Mouse (Mus musculus) lung, embryonic 15.5 days (tissue): ENCODE data around the gene Ninl. TPM values are rescaled to one million over a fixed set of nuclear protein-coding genes. Genes with fewer than 3 reads are reported as not detected.

Experiments
- ATAC-seq: fragments of 200-750 bp; cut with Nextera tagmentation; 2 replicates; pipeline ENCODE4 v1.8.0; 2017; ENCODE audit warnings: moderate number of reproducible peaks, borderline replicate concordance; ENCODE audit not compliant: low FRiP score, low TSS enrichment; ENCODE audit errors: extremely low read depth
- H3K27ac ChIP-seq: fragments of 300-500 bp; sonication (generic); 2 replicates; pipeline ENCODE4 v1.5.1; 2015; ENCODE audit warnings: moderate library complexity, mild to moderate bottlenecking, inconsistent platforms
- H3K27me3 ChIP-seq: fragments of 300-500 bp; sonication (generic); 2 replicates; pipeline ENCODE4 v1.6.1; 2015; ENCODE audit warnings: inconsistent platforms
- H3K36me3 ChIP-seq: fragments of 300-500 bp; sonication (generic); 2 replicates; pipeline ENCODE4 v1.6.1; 2015; ENCODE audit warnings: inconsistent platforms
- H3K4me1 ChIP-seq: fragments of 300-500 bp; sonication (generic); 2 replicates; pipeline ENCODE4 v1.6.1; 2015; ENCODE audit warnings: inconsistent platforms
- H3K4me2 ChIP-seq: fragments of 300-500 bp; sonication (generic); 2 replicates; pipeline ENCODE4 v1.6.1; 2015; ENCODE audit warnings: inconsistent platforms, mild to moderate bottlenecking, moderate library complexity
- H3K4me3 ChIP-seq: fragments of 300-500 bp; sonication (generic); 2 replicates; pipeline ENCODE4 v1.5.1; 2015; ENCODE audit warnings: mild to moderate bottlenecking, inconsistent platforms
- H3K9ac ChIP-seq: fragments of 300-500 bp; sonication (generic); 2 replicates; pipeline ENCODE4 v1.6.1; 2015; ENCODE audit warnings: inconsistent platforms
- H3K9me3 ChIP-seq: fragments of 300-500 bp; sonication (generic); 2 replicates; pipeline ENCODE4 v1.6.1; 2016; ENCODE audit warnings: inconsistent platforms
- WGBS: fragments of 180-500 bp; shearing (Covaris S2); methylation state at CpG from one replicate; pipeline ENCODE4 v1.1.7; 2015; 5-methylcytosine and 5-hydroxymethylcytosine counted together
- polyA plus RNA-seq: library from polyadenylated mRNA; unstranded; fragments of >200 nt; fragmentation: Nextera tagmentation; extraction: Ambion mirVana; gene quantifications from 2 replicates; pipeline ENCODE4 v1.2.1, GENCODE M21; 2015

The Ninl gene
- polyA plus RNA-seq, 1 experiment from 2014 or later = 11.1 TPM

DNA sequence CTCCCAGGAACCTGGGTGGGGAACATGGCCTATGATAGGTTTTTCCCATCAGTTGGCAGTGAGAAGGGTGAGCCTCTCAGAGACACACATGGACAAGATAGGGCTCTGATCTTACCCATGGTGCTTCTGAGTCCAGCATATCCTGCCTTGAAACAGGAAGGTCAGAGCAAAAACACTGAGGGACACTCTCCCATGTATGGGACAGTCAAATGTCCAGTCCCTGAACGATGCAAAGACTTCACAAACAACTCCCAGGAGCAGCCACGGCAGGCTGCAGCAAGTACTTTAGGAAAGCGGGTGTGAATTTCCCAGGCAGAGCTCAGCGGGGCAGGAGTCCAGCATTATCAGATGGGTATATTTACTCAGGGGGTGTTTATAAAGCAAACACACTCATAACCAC is 43.9 kb downstream of the Ninl start:
- H3K27me3 ChIP-seq = no peaks in the 10 kb centered on the region
- WGBS = 62% methylated on average over 4 of the region's 4 CpGs

DNA sequence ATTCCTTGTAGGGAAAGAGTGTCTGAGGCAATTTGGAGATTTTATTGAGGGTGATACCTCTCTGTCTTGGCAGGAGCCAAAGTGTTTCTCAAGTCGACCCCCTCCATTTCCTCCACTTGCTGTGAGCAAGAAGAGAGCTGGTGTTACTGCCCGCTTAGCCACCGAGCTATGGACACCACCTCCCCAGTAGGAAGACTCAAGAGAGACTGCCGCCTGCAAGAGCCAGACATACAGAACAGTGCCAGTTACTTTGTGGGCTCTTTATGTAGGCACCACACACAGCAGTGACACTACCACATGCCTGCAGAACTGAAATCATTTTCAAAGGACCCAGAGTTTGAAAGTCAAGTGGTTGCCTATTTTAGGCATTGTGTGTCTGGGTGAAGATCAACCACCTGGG is 48.1 kb downstream of the Ninl start:
- no peaks in the 10 kb centered on the region for H3K4me1 ChIP-seq
- H3K9me3 ChIP-seq = no peaks in the 10 kb centered on the region
- H3K9ac ChIP-seq = no peak overlapping the region
- no peaks in the 10 kb centered on the region for H3K27me3 ChIP-seq
- no peak overlapping the region for H3K4me3 ChIP-seq
- no peaks in the 10 kb centered on the region for H3K36me3 ChIP-seq
- H3K4me2 ChIP-seq = no peak overlapping the region
- WGBS = 84% methylated on average over 4 of the region's 4 CpGs
- H3K27ac ChIP-seq = no peak overlapping the region
- ATAC-seq = no peak

More for the DNA sequence above, 43.9 kb downstream of the Ninl start:
- Histone ChIP-seq H3K36me3 (no peaks in the 10 kb centered on the region), H3K9ac (no peak overlapping the region), H3K4me3 (no peak overlapping the region), H3K4me2 (no peak overlapping the region), H3K4me1 (no peaks in the 10 kb centered on the region), H3K9me3 (no peaks in the 10 kb centered on the region), H3K27ac (no peak overlapping the region)
- ATAC-seq = no peak

DNA sequence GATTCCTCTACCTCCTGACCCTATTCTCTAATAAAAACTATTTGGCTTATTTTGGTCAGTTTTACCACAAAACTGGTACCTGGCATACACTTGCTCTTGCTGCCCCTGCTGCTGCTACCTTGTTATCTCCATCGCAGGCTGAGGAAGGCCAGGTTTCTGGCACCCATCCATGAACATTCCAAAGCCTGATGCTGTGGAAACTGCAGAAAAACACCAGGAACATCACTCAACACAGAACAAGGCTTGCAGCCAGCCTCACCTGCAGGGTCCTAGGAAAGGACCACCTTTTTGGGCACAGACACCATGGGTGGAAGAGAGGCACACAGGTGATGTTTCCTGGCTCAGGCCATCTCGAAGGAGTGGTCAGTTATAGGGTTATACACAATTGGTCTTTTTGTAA is 48.7 kb downstream of the Ninl start:
- no peaks in the 10 kb centered on the region for H3K36me3 ChIP-seq
- no peak overlapping the region for H3K27ac ChIP-seq
- H3K4me1 ChIP-seq = no peaks in the 10 kb centered on the region
- 81% methylated on average over 2 of the region's 2 CpGs for WGBS
- no peaks in the 10 kb centered on the region for H3K27me3 ChIP-seq
- no peak for ATAC-seq
- H3K9me3 ChIP-seq = no peaks in the 10 kb centered on the region
- no peak overlapping the region for H3K4me3 ChIP-seq
- H3K4me2 ChIP-seq = no peak overlapping the region
- no peak overlapping the region for H3K9ac ChIP-seq

DNA sequence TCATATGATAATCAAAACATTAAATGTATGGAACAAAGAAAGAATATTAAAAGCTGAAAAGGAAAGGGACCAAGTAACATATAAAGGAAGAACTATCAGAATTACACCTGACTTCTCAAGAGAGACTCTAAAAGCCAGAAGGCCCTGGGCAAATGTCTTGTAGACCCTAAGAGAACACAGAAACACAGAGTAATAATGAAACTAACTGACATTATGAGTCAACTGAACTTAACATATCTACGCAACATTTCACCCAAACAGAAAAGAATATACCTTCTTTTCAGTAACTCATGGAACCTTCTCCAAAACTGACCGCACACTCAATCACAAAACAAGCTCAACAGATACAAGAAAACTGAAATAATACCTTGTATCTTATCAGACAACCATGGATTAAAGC is 53.8 kb downstream of the Ninl start:
- H3K4me1 ChIP-seq = no peaks in the 10 kb centered on the region
- H3K9ac ChIP-seq = no peak overlapping the region
- H3K9me3 ChIP-seq = no peaks in the 10 kb centered on the region
- H3K36me3 ChIP-seq = no peaks in the 10 kb centered on the region
- ATAC-seq = no peak
- 95% methylated on average over 2 of the region's 2 CpGs for WGBS
- no peak overlapping the region for H3K4me2 ChIP-seq
- H3K4me3 ChIP-seq = no peak overlapping the region
- H3K27me3 ChIP-seq = no peaks in the 10 kb centered on the region
- H3K27ac ChIP-seq = no peak overlapping the region

DNA sequence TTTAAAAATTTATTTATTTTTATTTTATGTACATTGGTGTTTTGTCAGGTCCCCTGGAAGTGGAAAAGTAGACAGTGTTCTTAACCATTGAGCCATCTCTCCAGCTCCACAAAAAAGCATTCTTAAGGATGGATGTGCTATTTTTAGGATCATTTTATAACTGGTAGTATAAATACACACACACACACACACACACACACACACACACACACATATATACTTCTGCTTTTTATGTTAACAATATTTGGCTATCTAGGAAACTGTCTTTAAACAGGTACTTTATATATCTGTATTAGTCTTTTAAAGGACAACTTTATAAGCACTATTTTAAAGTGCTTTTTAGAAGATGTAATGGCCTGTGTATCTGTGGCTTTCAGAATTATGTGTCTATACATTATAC is 57.1 kb downstream of the Ninl start:
- H3K27ac ChIP-seq = no peak overlapping the region
- ATAC-seq = no peak
- no peaks in the 10 kb centered on the region for H3K9me3 ChIP-seq
- H3K4me2 ChIP-seq = no peak overlapping the region
- H3K4me1 ChIP-seq = no peaks in the 10 kb centered on the region
- no peak overlapping the region for H3K9ac ChIP-seq
- no peaks in the 10 kb centered on the region for H3K27me3 ChIP-seq
- no peaks in the 10 kb centered on the region; the same call in 1 of the 2 replicates for H3K36me3 ChIP-seq
- no peak overlapping the region for H3K4me3 ChIP-seq

DNA sequence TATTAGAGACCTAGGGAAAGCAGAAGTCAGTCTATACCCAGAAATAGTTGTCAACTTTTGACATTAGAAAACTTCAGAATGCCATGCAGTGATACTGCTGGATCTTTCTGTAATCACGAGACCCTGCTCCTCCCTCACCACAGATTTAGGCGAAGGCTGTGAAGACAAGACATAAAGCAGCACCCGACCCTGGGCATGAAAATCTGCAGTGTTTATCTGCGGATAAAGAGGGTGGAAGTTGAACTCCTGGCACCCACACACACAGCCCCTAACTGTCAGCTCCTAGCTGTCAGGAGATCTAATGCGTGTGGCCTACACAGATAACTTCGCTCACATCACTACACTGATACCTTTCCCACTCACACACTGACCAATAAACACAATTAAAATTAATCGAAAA is 57.7 kb downstream of the Ninl start:
- H3K4me1 ChIP-seq = no peaks in the 10 kb centered on the region
- no peaks in the 10 kb centered on the region for H3K9me3 ChIP-seq
- H3K4me2 ChIP-seq = no peak overlapping the region
- no peaks in the 10 kb centered on the region; the same call in 1 of the 2 replicates for H3K36me3 ChIP-seq
- H3K27ac ChIP-seq = no peak overlapping the region
- no peaks in the 10 kb centered on the region for H3K27me3 ChIP-seq
- 43% methylated on average over 7 of the region's 7 CpGs for WGBS
- no peak for ATAC-seq
- no peak overlapping the region for H3K4me3 ChIP-seq
- H3K9ac ChIP-seq = no peak overlapping the region

DNA sequence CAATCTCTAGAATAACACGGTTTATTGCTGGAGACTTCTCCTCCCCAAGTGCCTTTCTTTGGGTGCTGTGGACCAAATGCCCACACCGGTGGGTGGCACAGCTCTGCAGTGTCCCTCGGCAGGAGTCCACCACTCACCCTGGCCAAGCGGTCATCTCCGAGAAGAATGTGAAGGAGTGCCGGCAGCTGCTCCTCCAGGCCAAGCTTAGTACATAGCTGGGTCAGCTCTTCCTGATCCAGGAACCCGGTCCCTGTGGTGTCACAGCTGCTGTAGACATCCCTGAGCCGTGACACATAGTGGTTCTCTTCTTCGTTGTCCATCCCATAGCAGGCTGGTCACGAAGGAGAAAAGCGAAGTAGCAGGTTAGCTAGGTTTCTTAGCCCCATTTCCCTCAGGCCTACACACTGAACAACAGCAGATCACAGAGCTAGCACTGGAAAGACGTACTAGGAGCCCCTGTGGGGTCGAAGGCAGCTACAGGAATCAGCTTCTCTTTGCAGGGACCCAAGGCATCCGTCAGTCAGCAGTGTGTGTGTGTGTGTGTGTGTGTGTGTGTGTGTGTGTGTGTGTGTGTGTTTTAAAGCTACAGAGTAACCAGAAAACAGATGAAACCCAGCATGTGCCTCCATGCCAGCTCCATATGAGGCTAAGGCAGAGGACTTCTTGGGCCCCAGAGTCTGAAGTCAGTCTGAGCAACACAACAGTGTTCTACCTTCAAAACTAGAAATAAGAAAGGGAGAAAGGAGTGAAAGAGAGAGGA is 59.1 kb downstream of the Ninl start:
- Histone ChIP-seq H3K4me2 (no peak overlapping the region), H3K36me3 (no peaks in the 10 kb centered on the region; the same call in 1 of the 2 replicates), H3K9me3 (no peaks in the 10 kb centered on the region), H3K4me3 (no peak overlapping the region), H3K27ac (no peak overlapping the region), H3K4me1 (no peaks in the 10 kb centered on the region), H3K9ac (no peak overlapping the region), H3K27me3 (no peaks in the 10 kb centered on the region)
- ATAC-seq = no peak
- 85% methylated on average over 14 of the region's 14 CpGs for WGBS

DNA sequence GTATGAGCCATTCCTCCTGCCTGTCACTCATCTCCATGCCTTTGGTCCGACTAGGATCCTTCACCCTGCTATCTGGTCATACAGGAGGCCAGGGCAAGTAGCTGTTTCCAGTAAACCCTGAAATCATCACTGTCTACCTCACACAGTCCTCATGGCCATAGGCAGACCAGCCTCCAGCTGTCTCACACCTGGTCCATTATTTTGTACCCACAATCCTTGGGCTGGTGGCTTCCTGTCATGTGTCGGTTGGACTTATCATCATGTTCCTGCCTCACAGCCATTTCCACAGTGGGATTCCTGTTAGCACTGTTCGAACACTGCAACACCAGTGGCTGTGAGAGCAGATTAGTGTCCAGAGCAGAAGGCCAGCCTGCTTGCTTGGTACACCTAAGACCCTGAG is 60.4 kb downstream of the Ninl start:
- no peaks in the 10 kb centered on the region for H3K4me1 ChIP-seq
- H3K27ac ChIP-seq = no peak overlapping the region
- H3K9me3 ChIP-seq = no peaks in the 10 kb centered on the region
- 81% methylated on average over 3 of the region's 3 CpGs for WGBS
- no peaks in the 10 kb centered on the region for H3K27me3 ChIP-seq
- no peak for ATAC-seq
- H3K4me2 ChIP-seq = no peak overlapping the region
- no peak overlapping the region for H3K4me3 ChIP-seq
- H3K36me3 ChIP-seq = no peaks in the 10 kb centered on the region; the same call in 1 of the 2 replicates
- no peak overlapping the region for H3K9ac ChIP-seq

DNA sequence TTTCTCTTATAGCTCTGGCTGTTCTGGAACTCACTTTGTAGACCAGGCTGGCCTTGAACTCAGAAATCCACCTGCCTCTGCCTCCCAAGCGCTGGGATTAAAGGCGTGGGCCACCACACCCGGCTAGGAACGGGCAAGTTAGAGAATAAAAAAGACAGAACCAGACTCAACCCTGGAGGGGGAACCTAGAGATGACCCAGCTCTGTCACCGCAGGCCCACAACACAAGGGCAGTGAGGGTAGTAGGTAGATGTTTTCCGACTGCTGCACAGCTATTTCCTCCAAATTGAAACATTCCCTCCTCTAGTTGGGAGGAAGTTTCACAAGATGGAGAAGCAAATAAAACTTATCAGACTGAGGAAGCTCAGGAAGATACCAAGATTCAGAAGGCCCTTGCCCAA is 61.5 kb downstream of the Ninl start:
- H3K9me3 ChIP-seq = no peaks in the 10 kb centered on the region
- no peak for ATAC-seq
- whole genome bisulfite sequencing = 98% methylated on average over 6 of the region's 6 CpGs

DNA sequence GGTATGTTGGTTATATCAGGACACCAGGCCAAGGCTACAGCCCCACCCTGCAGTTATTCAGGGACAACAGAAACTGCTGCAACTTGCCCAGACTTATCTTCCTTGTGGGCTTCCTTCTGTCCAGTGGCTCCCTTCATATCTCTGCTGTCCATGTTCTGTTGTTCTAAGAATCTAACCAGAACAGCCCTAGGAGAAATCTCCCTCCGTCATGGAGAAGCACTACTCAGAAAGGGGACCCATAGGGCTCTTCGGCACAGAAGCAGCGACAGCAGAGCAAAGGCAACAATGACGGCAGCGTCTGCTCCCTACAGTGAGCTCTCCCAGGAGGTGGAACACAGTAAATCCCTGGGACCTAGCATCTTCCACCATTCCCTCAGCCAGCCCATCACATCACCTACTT is 62.3 kb downstream of the Ninl start:
- Histone ChIP-seq H3K9ac (no peak overlapping the region), H3K9me3 (no peaks in the 10 kb centered on the region), H3K4me1 (no peaks in the 10 kb centered on the region), H3K27me3 (no peaks in the 10 kb centered on the region), H3K27ac (no peak overlapping the region), H3K36me3 (peaks cover 4% of the 10 kb centered on the region; the same call in 1 of the 2 replicates), H3K4me2 (no peak overlapping the region), H3K4me3 (no peak overlapping the region)
- 95% methylated on average over 5 of the region's 5 CpGs for WGBS
- no peak for ATAC-seq

More for the DNA sequence above, 61.5 kb downstream of the Ninl start:
- Histone ChIP-seq H3K4me3 (no peak overlapping the region), H3K4me1 (no peaks in the 10 kb centered on the region), H3K4me2 (no peak overlapping the region), H3K9ac (no peak overlapping the region), H3K36me3 (no peaks in the 10 kb centered on the region; the same call in 1 of the 2 replicates), H3K27ac (no peak overlapping the region), H3K27me3 (no peaks in the 10 kb centered on the region)

DNA sequence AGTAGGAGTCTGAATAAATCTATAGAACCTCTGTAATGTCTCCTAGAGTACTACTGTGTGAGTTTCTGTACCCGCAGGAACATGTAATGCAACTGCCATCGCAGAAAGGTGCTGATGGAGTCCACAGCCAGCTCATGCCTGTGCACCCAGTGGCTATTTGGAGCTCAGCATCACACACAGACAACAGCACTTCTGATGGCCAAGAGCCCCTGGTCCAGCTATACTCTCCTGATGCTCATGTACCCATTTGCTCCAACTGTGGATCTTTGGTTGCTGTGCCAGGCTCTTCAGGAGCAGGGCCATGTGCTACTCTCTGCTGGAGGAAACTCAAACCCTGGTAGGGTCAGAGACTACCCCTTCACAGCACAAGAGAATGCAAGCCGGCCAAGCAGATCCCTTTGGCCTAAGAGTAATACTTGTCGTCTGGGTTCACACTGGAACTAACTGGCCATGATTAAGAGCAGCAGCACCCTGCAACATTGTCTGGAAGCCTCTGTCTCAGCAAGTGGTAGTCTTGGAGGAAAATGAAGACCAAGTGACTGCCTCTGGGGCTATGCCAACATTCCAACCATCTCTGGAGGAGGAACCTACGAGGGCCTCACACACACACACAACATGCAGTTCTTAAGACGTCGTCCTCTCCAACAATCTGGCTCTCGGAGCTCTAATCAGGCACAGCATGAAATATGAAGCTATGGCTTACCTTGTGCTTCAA is 65.6 kb downstream of the Ninl start:
- Histone ChIP-seq H3K4me1 (no peaks in the 10 kb centered on the region), H3K27ac (no peak overlapping the region), H3K27me3 (no peaks in the 10 kb centered on the region), H3K36me3 (peaks cover 4% of the 10 kb centered on the region; the same call in 1 of the 2 replicates), H3K9ac (no peak overlapping the region), H3K4me2 (no peak overlapping the region), H3K9me3 (no peaks in the 10 kb centered on the region), H3K4me3 (no peak overlapping the region)
- no peak for ATAC-seq
- WGBS = 84% methylated on average over 8 of the region's 8 CpGs

DNA sequence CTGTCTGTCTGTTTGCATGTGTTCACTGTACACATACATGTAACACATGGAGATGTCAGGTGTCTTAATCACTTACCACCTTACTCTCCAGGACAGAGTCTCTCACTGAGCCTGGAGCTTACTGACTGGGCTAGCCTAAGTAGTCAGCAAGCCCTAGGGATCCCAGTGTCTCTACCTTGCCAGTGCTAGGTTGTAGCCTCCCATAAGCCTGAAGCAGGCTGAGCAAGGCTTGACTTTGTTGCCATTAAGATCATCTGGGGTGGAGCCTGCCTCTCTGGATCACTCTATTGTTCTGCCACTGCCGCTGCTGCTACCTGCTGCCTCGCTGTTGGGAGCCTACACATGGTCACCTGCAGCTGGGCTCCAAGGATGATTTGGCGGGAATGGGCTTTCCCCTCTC is 66.5 kb downstream of the Ninl start:
- H3K36me3 ChIP-seq = peaks cover 4% of the 10 kb centered on the region; the same call in 1 of the 2 replicates
- no peak for ATAC-seq
- WGBS = 88% methylated on average over 3 of the region's 3 CpGs

More for the DNA sequence above, 66.5 kb downstream of the Ninl start:
- H3K4me3 ChIP-seq = no peak overlapping the region
- H3K27me3 ChIP-seq = no peaks in the 10 kb centered on the region
- H3K9ac ChIP-seq = no peak overlapping the region
- H3K9me3 ChIP-seq = no peaks in the 10 kb centered on the region
- H3K27ac ChIP-seq = no peak overlapping the region
- no peaks in the 10 kb centered on the region for H3K4me1 ChIP-seq
- no peak overlapping the region for H3K4me2 ChIP-seq
